Mouse (Mus musculus) heart, embryonic 13.5 days (tissue): Measurements from ENCODE around the gene Map4. TPM values are rescaled to one million over a fixed set of nuclear protein-coding genes. Genes with fewer than 3 reads are reported as not detected.
A peak's percentile ranks its signal among the peaks of the same experiment; 100 is the strongest.
"Not testable (repeated sequence)": the region's sequence is repeated elsewhere in the genome, so short reads cannot be mapped to it uniquely, and the experiment has no call there.

ENCODE experiments used
- ATAC-seq: fragments of 200-750 bp; cut with Nextera tagmentation; 2 replicates; pipeline ENCODE4 v1.8.0; 2017; ENCODE audit warnings: moderate TSS enrichment; ENCODE audit not compliant: insufficient number of reproducible peaks, low FRiP score, low TSS enrichment; ENCODE audit errors: extremely low read depth
- H3K27ac ChIP-seq: fragments of 300-500 bp; sonication (generic); replicated peaks from 2 replicates; pipeline ENCODE4 v1.5.1; 2015; ENCODE audit warnings: moderate library complexity, mild to moderate bottlenecking, inconsistent platforms
- H3K27me3 ChIP-seq: fragments of 300-500 bp; sonication (generic); replicated peaks from 2 replicates; pipeline ENCODE4 v1.6.1; 2015; ENCODE audit warnings: mild to moderate bottlenecking, inconsistent platforms
- H3K36me3 ChIP-seq: fragments of 300-500 bp; sonication (generic); 2 replicates; pipeline ENCODE4 v1.6.1; 2015; ENCODE audit warnings: mild to moderate bottlenecking, inconsistent platforms
- H3K4me1 ChIP-seq: fragments of 300-500 bp; sonication (generic); 2 replicates; pipeline ENCODE4 v1.6.1; 2015; ENCODE audit warnings: inconsistent platforms
- H3K4me2 ChIP-seq: fragments of 300-500 bp; sonication (generic); 2 replicates; pipeline ENCODE4 v1.6.1; 2015; ENCODE audit warnings: inconsistent platforms, mild to moderate bottlenecking, moderate library complexity
- H3K4me3 ChIP-seq: fragments of 300-500 bp; sonication (generic); 2 replicates; pipeline ENCODE4 v1.5.1; 2015; ENCODE audit warnings: moderate library complexity, mild to moderate bottlenecking, inconsistent platforms
- H3K9ac ChIP-seq: fragments of 300-500 bp; sonication (generic); 2 replicates; pipeline ENCODE4 v1.6.1; 2015; ENCODE audit warnings: inconsistent platforms, mild to moderate bottlenecking, moderate library complexity
- H3K9me3 ChIP-seq: fragments of 300-500 bp; sonication (generic); 2 replicates; pipeline ENCODE4 v1.6.1; 2016; ENCODE audit warnings: inconsistent platforms
- WGBS: fragments of 180-500 bp; shearing (Covaris S2); methylation state at CpG from one replicate; pipeline ENCODE4 v1.1.7; 2015; ENCODE audit warnings: mixed read lengths; 5-methylcytosine and 5-hydroxymethylcytosine counted together
- polyA plus RNA-seq: library from polyadenylated mRNA; unstranded; fragments of >200 nt; fragmentation: Nextera tagmentation; extraction: Ambion mirVana; gene quantifications from 2 replicates; pipeline ENCODE4 v1.2.1, GENCODE M21; 2015

Gene Map4
- polyA plus RNA-seq, 1 experiment from 2014 or later = 82.0 TPM

GRCm38 (mm10) chr9:110116353-110116976 lies 185.2 kb downstream of the Map4 start:
- Histone ChIP-seq H3K36me3 (peaks cover 37% of the 10 kb centered on the region), H3K4me2 (peak overlapping the region; percentile 89), H3K4me1 (peaks cover 20% of the 10 kb centered on the region), H3K9ac (peak overlapping the region; percentile 95), H3K27ac (peak overlapping the region; percentile 98), H3K27me3 (no peaks in the 10 kb centered on the region), H3K9me3 (no peaks in the 10 kb centered on the region), H3K4me3 (peak overlapping the region; percentile 93)
- no peak for ATAC-seq
- WGBS = 18% methylated on average over 10 of the region's 10 CpGs

- H3K4me1 ChIP-seq = peaks cover 20% of the 10 kb centered on the region
- peak; percentile 94 for ATAC-seq
- H3K9ac ChIP-seq = peak within 1 kb of the TSS; percentile 95
- H3K36me3 ChIP-seq = peaks cover 29% of the 10 kb centered on the region
- H3K4me2 ChIP-seq = peak within 1 kb of the TSS; percentile 89
- under 1% methylated on average over 72 of the region's 79 CpGs for WGBS
- peak within 1 kb of the TSS; percentile 98 for H3K27ac ChIP-seq
- H3K27me3 ChIP-seq = no peaks in the 10 kb centered on the region
- peak within 1 kb of the TSS; percentile 93 for H3K4me3 ChIP-seq
- H3K9me3 ChIP-seq = no peaks in the 10 kb centered on the region
Measured at GRCm38 (mm10) chr9:110116977-110117778, 185.9 kb downstream of the Map4 start, which contains the start of gene Smarcc1. Gene Smarcc1 (plus strand): TSS chr9:110117708.

GRCm38 (mm10) chr9:110117779-110118139 lies 186.5 kb downstream of the Map4 start, which contains the start of gene Dhx30:
Gene Dhx30 (minus strand): TSS chr9:110117830.
- Histone ChIP-seq H3K27me3 (no peaks in the 10 kb centered on the region), H3K4me3 (peak within 1 kb of the TSS; percentile 93), H3K27ac (peak within 1 kb of the TSS; percentile 98), H3K4me1 (peaks cover 20% of the 10 kb centered on the region), H3K36me3 (peaks cover 24% of the 10 kb centered on the region), H3K9me3 (no peaks in the 10 kb centered on the region), H3K9ac (peak within 1 kb of the TSS; percentile 95), H3K4me2 (peak within 1 kb of the TSS; percentile 89)
- ATAC-seq = no peak
- WGBS = under 1% methylated on average over 17 of the region's 17 CpGs

GRCm38 (mm10) chr9:110118249-110118648 lies 187.0 kb downstream of the Map4 start:
- H3K9me3 ChIP-seq = no peaks in the 10 kb centered on the region
- peak overlapping the region; percentile 93 for H3K4me3 ChIP-seq
- ATAC-seq = no peak
- peak overlapping the region; percentile 98 for H3K27ac ChIP-seq
- no peaks in the 10 kb centered on the region for H3K27me3 ChIP-seq
- peaks cover 19% of the 10 kb centered on the region for H3K36me3 ChIP-seq
- 44% methylated on average over 1 of the region's 1 CpGs for WGBS
- peak overlapping the region; percentile 89 for H3K4me2 ChIP-seq
- peaks cover 20% of the 10 kb centered on the region for H3K4me1 ChIP-seq
- peak overlapping the region; percentile 95 for H3K9ac ChIP-seq

- Histone ChIP-seq H3K9me3 (no peaks in the 10 kb centered on the region), H3K4me2 (no peak overlapping the region), H3K27me3 (no peaks in the 10 kb centered on the region), H3K27ac (no peak overlapping the region), H3K36me3 (0 out of 2 replicates have a peak, but pooled peaks cover 3% of the 10 kb centered on the region), H3K4me1 (peaks cover 17% of the 10 kb centered on the region), H3K4me3 (no peak overlapping the region), H3K9ac (no peak overlapping the region)
- no peak for ATAC-seq
- WGBS = 69% methylated on average over 4 of the region's 4 CpGs
Measured at GRCm38 (mm10) chr9:110121424-110121823, 190.2 kb downstream of the Map4 start.

GRCm38 (mm10) chr9:110123322-110123721 lies 192.1 kb downstream of the Map4 start:
- Histone ChIP-seq H3K9ac (no peak overlapping the region), H3K27ac (no peak overlapping the region), H3K9me3 (no peaks in the 10 kb centered on the region), H3K4me2 (no peak overlapping the region), H3K4me3 (no peak overlapping the region), H3K36me3 (0 out of 2 replicates have a peak, but pooled peaks cover 3% of the 10 kb centered on the region), H3K27me3 (no peaks in the 10 kb centered on the region), H3K4me1 (peaks cover 11% of the 10 kb centered on the region)
- 70% methylated on average over 2 of the region's 2 CpGs for WGBS
- no peak for ATAC-seq

GRCm38 (mm10) chr9:110124008-110124540 lies 192.8 kb downstream of the Map4 start:
- H3K4me2 ChIP-seq, H3K27me3 ChIP-seq, H3K4me3 ChIP-seq, H3K36me3 ChIP-seq, ATAC-seq, H3K9me3 ChIP-seq, H3K4me1 ChIP-seq, H3K9ac ChIP-seq, H3K27ac ChIP-seq: not testable (repeated sequence)
- WGBS = 46% methylated on average over 2 of the region's 2 CpGs

GRCm38 (mm10) chr9:110130896-110131524 lies 199.8 kb downstream of the Map4 start:
- ATAC-seq = no peak
- Histone ChIP-seq H3K27ac (peak overlapping the region; percentile 91), H3K27me3 (no peaks in the 10 kb centered on the region), H3K9me3 (no peaks in the 10 kb centered on the region), H3K4me3 (peak overlapping the region; percentile 88), H3K9ac (peak overlapping the region; percentile 97), H3K4me1 (peaks cover 33% of the 10 kb centered on the region), H3K4me2 (peak overlapping the region; percentile 84), H3K36me3 (peaks cover 23% of the 10 kb centered on the region)
- WGBS = 22% methylated on average over 10 of the region's 10 CpGs

GRCm38 (mm10) chr9:110131525-110132197 lies 200.4 kb downstream of the Map4 start:
- Histone ChIP-seq H3K4me1 (peaks cover 33% of the 10 kb centered on the region), H3K27me3 (no peaks in the 10 kb centered on the region), H3K9me3 (no peaks in the 10 kb centered on the region), H3K4me3 (peak overlapping the region; percentile 88), H3K4me2 (peak overlapping the region; percentile 84), H3K36me3 (peaks cover 30% of the 10 kb centered on the region), H3K27ac (peak overlapping the region; percentile 91), H3K9ac (peak overlapping the region; percentile 97)
- under 1% methylated on average over 64 of the region's 64 CpGs for WGBS
- peak; percentile 95 for ATAC-seq

- Histone ChIP-seq H3K4me1 (peaks cover 33% of the 10 kb centered on the region), H3K36me3 (peaks cover 35% of the 10 kb centered on the region), H3K4me3 (peak overlapping the region; percentile 88), H3K27me3 (no peaks in the 10 kb centered on the region), H3K27ac (peak overlapping the region; percentile 91), H3K4me2 (peak overlapping the region; percentile 84), H3K9me3 (no peaks in the 10 kb centered on the region), H3K9ac (peak overlapping the region; percentile 97)
- whole genome bisulfite sequencing = 0% methylated on average over 37 of the region's 38 CpGs
- ATAC-seq = peak; percentile 63
Measured at GRCm38 (mm10) chr9:110132201-110132605, 200.9 kb downstream of the Map4 start.
